Mouse (Mus musculus) frontal cortex, postnatal 25 days (tissue): ENCODE data around the gene Tec.

Experiments
- DNase-seq, 2 experiments: peaks; one replicate each; pipeline ENCODE4 v3.0.0; 2022; ENCODE audit warnings: low spot score in 2 of 2

Tec gene

DNA sequence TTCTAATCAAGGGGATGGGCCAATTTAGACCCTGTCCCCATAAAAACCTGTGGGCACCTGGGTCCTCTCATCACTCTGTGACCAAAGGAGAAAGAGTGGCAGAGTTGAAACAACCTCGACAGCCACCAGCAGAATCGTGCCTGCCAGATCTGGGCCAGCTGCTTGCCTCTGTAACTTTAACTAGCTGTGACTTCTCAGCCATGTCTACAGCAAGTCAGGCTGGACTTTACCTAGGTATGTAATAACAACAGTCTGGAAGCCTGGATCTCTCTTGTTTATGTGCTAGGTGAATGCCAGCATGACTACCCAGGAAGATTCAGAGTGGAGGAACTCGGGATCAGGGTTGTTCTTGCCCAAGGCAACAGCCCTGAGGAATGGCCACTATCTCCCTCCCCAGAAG is 83.6 kb downstream of the Tec start:
- DNase-seq, result no peak

DNA sequence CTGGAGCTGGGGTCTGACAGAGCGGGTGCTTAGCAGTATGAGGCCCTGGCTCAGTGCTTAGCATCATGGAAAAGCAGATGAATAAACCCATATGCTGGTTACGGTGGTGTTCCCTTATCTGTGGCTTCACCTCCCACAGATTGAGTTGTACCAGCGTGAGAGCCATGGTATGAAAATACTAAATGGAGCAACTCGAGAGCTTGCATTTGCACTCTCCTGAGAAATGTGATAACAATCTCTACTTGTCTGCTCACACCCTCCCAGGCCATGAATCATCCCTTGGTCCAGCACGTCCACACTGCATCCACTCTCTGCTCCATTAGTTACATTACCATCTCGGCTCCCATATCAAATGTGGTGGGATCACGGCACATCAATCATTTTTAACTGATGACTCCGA is 84.3 kb downstream of the Tec start:
- no peak for DNase-seq

DNA sequence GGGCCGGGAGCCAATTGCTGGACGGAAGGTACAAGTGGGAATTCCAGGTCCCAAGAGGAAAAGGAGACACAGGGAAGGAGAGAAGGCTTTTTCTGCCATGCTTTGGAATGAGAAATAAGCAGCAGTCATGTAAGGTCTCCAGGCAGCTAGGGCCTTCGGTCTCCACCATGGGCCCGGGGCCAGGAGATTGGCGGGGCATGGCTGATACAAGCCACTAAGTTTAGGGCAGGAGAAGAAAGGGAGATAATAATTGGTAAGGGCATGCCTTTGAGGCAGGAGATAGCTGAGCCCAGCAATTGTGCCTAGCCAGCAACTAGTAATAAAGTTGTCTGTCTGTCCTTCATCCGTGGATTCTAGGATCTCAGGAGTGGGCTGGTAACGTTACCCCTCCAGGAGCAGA is 85.2 kb downstream of the Tec start:
- no peak for DNase-seq

DNA sequence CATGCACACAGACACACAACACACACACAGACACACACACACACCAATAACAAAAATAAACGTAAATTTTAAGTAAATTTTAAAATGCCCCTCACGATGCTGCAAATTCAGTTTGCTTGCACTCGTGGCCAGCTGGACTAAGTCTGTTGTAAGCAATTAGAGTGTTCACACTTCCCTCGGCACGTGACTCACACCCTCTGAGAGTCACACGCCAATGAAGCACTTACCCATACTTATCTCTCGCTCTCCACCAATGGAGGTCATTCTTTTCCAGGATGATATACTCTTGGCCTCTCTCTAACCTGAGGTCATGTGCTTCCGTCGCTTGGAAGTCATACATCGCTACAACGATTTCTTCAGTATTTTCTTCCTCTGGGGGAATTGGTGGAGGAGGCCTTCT is 86.5 kb downstream of the Tec start:
- no peak for DNase-seq

DNA sequence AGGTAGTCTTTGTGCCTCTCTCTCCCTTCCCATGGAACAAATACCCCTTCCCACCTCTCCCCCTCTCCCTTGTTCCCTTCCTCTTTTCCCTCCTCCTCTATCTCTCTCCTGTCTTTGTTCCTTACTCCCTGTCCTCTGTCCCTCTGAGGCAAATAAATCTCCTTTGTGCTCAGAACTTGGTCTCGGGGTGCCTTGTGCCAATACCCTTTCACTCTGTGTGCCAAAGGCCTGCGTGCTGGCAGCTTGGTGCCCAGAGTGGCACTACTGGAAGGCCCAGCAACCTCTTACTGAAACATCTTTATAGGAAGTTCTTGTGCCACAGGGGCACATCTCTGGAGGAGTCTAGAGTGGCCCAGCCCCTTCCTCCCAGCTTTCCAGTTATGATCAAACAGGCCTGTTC is 91.7 kb downstream of the Tec start:
- DNase-seq, result no peak

DNA sequence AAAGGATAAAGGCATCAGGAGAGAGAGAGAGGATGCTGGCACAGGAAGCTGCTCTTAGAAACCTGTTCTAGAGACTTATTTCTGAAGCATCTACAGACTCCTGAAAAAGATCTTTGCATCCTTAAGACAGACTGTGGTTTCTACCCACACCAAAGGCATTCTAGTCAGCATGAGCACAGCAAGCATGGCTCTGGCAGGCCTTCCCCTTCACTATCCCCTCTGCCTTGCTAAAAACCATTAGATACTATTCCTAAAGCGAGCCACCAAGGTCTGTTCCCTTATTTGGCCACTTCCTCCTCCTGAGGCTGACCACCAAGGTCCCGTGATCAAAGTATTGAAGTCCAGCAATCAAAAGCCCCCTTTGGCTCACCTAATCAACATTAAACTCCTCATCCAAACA is 92.2 kb downstream of the Tec start:
- DNase-seq, result no peak

DNA sequence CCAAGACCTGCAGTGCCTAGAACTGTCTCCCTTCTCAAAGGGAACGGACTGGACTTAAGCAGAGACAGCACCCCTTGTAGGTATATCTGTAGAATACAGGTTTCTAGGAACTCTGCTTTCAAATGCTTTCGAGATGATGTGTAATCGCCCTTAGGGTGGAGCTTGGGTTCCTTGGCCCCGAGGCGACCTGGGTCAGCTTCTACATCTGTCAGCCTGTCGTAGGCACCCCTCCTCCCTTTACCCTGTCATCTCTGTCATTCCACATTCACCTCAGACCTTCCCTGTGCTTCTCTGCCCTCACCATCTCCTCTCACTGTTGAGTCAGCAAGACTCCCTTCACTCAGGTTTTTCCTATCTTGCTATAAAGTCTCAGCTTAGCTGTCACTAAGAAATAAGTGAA is 98.4 kb downstream of the Tec start:
- no peak for DNase-seq

DNA sequence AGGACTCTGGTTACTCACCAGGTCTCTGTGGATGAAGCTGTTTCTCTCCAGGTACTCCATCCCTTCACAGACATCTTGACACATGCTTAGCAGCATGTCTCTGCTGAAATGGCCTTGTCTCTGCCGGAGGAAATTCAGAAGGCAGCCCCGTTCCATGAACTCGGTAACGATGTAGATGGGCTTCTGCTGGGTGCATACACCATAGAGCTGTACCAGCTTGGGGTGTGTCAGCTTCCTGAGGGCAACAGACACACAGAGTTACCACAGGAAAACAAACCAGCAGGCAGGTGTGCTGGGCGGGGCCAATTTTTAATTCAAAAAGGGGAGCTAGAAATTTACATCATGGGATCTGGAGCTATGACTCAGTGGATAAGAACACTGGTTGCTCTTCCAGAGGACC is 104.7 kb downstream of the Tec start:
- DNase-seq, result no peak

DNA sequence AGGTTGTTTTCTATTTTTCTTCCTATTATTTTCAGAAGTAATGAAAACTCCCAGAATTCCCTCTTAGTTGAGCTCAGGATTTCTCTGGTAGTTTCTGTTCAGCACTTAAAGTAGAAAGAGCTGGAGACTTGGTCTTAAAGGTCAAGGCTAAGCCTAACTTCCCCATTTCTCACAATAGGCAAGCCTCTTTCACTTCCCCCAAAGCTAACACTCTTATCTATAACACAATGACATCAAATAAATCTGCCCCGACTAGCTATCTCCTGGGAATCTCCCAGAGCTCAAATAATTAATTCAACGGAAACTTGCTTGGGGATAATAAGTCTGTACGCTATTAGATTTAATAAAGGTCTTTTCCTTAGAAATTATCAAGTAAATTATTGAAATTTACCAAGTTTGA is 105.3 kb downstream of the Tec start:
- no peak for DNase-seq

DNA sequence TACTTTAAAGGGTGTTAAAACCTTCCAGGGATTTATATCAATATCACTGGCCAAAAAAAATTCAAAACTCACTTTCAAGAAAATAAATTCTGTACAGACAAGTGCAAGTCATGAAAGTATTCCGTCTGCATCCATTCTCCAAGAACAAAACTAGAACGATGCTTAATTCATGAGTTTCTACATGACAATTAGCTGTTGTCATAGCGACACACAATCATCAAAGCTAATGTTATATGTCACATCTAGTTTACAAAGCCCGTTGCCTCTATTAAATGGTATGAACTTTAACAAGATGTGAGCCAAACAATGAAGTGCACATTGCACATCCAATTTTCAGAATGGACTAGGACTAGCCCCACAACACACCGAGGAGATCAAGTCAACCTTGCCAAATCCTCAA is 106.5 kb downstream of the Tec start:
- no peak for DNase-seq

DNA sequence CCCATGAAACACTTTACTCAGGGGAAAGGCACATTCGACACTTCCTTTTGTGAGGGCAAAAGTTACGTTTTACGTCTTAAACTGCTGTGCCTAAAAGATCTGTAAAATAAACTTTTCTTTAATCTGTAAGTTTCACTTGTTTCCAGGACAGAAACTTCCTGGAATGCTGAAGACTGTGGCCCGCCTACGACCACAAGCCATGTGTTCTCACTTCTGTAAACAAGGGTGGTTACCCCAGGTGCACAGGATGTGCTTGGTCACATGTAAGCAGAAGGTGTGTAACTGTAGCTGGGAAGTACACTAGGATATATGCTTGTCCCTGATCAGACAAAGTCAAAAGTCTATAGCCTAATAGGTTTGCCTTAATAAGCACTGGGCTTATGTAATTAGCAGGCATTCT is 107.0 kb downstream of the Tec start:
- DNase-seq, result no peak

DNA sequence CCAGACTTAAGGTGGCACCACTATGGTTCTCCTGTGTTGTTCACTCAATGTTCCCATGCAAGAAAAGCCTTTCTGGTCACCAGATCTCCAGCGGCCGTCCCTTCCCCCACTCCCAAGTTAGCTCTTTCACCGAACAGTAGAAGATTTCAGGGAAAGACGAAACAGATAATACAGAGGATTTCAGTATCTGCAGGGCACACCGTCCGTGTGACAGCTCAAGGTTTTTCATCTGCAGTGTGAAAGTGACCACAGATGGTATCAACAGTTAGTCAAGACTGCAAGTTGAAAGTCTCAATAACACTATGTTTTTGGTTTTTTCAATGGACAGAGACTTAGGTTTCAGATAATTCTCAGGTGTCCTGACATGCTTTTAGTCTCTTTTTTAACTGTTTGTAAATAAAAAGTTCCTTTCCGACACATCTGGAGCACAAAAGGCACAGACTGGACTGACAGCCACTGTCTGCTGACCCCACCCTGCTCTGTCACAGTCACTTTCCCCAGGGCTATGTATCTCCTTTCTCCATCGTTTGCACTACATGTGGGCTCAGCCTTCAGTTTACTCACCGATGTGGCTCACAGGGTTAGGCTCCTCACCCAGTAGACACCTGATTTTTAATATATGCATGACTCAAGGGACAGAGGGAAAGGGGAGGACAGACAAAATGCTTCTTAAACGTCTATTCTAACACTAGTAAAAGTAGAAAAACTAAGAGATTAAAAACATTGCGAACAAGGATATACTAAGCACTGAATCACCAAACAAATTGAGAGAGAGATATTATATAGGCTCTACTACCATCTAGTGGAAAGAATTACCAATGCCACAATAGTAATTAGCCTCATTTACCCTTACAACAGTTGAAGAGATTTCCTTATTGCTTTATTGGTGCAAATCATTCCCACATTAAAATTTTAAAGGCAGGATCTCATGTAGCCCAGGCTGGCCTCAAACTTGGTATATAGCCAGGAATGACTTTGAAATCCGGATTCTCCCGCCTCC is 109.1 kb downstream of the Tec start:
- DNase-seq, result no peak

DNA sequence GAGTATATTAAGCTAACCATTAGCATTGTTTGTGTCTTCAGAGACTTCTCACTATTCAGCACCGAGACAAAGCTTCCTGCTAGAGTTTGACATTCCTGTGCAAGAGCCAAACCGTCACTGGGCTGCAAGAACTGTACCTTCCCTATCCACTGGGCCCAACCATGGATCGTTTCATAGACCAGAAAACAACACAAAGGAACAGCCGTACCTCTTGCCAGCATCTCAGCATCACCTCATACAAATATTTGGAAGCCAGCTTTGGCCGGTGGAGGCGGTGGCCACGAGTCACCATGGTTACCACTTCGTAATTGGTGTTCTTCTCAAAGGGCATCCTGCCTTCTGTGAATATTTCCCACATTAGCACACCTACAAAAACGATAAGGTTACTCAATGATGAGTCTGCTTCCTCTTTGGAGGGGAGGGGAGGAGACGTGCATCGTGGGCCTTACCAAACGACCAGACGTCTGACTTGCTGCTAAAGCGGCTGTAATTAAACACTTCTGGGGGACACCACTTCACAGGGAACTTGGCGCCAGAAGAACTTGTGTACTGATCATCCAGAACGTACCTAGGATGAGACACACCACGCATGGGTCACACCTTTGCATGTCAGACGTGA is 111.0 kb downstream of the Tec start:
- no peak for DNase-seq

DNA sequence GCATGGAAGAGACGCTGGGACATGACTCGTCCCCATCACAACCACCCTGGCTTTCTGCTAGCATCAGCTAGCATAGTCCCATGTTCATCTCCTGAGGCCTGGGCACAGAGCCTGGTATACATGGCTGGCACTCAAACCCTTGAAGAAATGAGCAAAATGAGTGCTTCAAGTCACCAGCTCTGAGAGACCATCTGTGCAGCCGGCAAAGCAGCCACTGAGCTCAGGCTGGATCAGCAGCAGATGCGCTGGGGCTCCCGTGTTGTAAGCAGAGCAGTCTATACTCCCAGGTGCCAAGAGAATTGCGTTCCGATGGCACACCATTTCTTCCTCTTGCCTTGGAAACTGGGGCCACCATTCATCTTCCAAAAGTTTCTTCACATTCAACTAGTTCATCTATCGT is 112.3 kb downstream of the Tec start:
- DNase-seq, result peak in 1 of 2 experiments; percentile 28

DNA sequence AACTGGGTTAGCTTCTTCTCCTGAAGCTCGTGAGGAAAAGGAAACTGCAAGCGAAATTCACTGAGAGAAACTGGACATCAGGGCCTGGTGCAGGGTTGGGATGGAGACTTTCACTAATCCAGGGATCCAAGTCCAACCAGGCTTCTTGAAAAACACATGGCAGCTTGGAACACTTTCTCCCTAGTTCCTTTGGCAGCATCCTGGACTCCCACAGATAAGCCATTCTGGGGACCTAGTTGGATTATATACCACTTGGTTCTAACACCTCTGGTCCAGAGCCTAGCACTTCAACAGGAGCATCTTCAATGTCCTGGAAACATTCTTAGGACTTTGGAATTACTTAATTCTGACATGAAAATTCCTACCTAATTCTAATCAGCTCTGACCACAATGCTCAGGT is 113.2 kb downstream of the Tec start:
- no peak for DNase-seq

DNA sequence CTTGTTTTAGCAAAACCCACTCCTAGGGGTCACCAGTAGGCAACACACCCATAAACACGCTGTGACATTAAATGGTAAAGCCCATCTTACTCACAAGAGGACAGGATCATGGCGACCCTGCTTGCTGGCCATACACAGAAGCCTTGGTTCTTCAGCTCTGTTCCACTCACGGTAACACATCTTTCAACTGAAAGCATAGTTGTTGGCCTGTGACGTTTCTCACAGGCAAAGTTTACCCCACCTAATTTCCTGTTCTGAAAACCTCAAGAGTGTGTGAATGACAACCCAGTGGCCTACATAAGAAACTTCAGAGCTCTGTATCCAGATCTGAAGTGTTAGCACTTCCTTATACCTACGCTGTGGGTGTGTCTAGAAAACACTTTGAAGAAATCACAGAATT is 115.7 kb downstream of the Tec start, which contains the start of gene Txk:
Gene Txk, minus strand, starts transcription at position 193 of the 400 bp plus-strand sequence.
- DNase-seq, result no peak

DNA sequence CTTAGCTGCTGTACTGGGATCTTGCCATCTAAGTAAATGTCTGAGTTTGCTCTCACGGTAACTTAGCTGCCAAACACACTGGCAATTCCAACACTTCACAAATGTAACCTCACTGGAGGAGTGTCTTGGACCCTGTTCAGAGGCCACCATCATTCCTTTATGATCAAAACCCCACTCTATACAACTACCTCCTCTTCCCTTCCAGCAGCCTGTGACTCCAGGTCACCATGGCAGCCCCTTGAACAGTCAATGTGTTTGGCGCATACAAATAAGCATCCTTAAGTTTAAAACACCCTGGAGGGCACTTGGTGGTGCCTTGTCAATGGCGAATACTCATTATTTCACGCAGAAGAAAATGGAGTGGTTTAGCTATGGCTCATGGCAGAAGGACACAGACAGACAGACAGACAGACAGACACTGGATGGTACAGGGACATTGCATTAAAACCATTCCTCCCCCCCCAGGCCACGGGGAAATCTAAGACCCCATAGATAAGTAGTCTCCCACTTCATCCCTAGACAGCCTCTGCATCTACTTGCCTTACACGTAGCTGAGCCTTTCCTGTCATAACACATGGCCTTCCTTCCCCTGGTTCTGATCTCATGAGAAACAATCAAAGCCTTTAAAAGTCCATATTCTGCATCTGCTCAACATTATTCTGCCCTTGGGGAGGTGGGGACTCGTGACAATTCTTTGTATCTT is 117.1 kb downstream of the Tec start:
- no peak for DNase-seq

DNA sequence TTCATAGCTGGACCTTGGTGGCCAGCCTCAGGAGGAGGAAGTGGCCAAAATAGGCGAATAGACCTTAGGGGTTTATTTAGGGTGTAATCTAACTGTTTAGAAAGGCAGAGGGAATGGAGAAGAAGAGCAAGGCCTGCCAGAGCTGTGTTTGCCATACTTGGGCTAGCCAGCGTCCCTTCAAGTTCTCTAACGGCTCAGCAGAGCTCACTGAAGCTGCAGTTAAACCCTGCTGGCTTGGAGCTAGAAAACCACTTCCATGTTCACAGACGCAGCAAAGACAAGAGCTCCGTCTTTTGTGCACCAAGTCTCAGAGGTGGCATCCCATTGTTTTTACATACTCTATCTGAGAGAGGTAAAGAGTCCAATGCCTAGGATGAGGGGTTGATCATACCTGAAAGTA is 118.1 kb downstream of the Tec start:
- no peak for DNase-seq

DNA sequence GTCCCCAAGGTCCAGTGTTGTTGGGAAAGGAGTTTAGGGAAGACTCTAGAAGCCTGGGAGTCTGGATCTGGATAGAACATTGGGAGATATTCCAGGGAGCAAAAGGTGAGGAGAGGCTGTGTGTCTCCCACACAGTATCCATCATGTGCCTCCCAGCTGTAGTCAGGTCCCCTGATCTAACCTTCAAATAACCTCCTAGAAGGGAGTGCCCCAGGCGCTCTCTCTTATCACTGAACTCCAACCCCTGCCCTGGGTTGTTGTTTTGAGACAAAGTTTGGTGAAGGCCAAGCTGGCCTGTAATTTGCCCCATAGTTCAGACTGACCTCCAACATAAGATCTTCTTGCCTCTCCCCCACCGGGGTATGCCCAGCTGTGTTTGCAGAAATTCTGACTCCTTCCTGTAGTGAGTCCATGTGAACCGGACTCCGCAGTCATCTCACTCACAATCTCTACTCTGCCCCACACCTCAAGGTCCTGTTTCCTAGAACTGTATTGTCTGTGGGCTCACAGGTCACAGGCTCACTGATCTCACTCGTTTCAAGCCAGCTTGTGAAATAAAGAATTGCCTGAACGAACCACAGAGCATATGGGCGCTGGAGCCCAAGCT is 119.5 kb downstream of the Tec start:
- DNase-seq, result no peak

DNA sequence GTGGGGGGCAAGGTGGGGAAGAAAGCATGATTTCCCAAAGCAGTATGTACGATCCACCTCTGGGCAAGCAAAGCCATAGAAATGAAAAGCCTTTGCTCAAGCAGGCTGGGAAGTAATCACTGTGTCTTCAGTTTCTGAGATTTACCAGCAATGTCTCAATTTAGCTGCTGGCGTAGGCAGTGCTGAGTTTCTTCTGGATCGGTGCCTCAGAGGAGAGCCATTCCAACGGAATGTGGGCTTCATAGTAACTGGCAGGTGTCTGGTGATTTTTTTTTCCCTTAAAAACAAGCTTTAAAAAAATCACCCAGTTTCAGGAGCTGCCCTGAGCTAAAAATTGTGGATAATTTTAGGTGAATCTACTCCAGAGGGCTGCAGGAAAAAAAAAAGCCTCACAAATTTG is 120.9 kb downstream of the Tec start:
- peak in 1 of 2 experiments; percentile 39 for DNase-seq

DNA sequence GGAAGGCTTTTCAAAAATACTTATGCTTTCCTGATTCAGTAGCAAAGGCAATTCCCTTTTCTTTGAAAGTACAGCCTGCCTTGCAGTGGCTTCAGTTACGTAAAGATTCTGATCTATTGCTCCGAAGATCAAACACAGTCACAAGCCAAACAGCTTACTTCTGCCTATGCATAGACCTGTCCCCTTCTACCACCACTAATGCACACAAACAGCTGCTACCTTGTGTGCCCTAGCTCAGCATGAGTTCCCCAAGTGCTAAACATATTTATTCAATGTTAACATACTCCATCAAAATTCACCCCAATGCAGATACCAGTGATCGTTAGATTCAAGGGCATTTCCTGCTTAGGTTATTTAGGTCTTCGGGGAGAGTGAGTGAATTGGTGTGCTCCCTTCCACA is 121.8 kb downstream of the Tec start:
- no peak for DNase-seq

DNA sequence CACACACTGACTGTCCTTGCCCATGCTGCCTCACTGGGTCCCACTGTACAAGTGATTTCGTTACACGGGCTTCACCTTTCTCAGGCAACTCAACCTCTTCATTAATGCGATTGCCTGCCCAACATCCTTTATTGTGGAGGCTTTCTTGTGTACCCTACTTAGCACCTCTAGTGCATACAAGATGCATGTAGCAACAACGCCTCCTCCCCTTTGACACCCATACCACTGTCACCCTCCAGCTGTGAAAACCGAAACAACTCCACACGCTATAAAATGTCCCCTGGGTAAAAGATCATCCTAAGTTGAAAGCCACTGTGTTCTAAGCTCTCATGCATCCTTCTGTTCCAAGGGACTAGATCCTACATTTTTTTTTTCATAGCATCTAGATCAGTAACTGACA is 125.2 kb downstream of the Tec start:
- DNase-seq, result no peak
